Mouse (Mus musculus): ENCODE measurements around the gene Cemip2.
"Not testable (repeated sequence)": the region's sequence is repeated elsewhere in the genome, so short reads cannot be mapped to it uniquely, and the experiment has no call there.

The Cemip2 gene

GRCm38 (mm10) chr19:21865242-21866055, 87.3 kb downstream of the Cemip2 start:
- DNase-seq (ENCODE audit: low spot score in 2 of 2), result no peak

GRCm38 (mm10) chr19:21866094-21866493, 88.0 kb downstream of the Cemip2 start:
- DNase-seq (ENCODE audit: low spot score in 2 of 2), result no peak

GRCm38 (mm10) chr19:21866756-21867155, 88.6 kb downstream of the Cemip2 start:
- not testable (repeated sequence) for DNase-seq (ENCODE audit: low spot score in 2 of 2)

GRCm38 (mm10) chr19:21868471-21868870, 90.3 kb downstream of the Cemip2 start:
- DNase-seq (ENCODE audit: low spot score in 2 of 2), result no peak

- no peak for DNase-seq (ENCODE audit: low spot score in 2 of 2)
Measured at GRCm38 (mm10) chr19:21882110-21882940, 104.2 kb downstream of the Cemip2 start.

GRCm38 (mm10) chr19:21883053-21883452, 104.9 kb downstream of the Cemip2 start:
- no peak for DNase-seq (ENCODE audit: low spot score in 2 of 2)

- no peak for DNase-seq (ENCODE audit: low spot score in 2 of 2)
Measured at GRCm38 (mm10) chr19:21883922-21884321, 105.8 kb downstream of the Cemip2 start.

GRCm38 (mm10) chr19:21884385-21884784, 106.2 kb downstream of the Cemip2 start:
- DNase-seq (ENCODE audit: low spot score in 2 of 2), result no peak

GRCm38 (mm10) chr19:21886166-21886657, 108.1 kb downstream of the Cemip2 start:
- no peak for DNase-seq (ENCODE audit: low spot score in 2 of 2)

GRCm38 (mm10) chr19:21890699-21891098, 112.6 kb downstream of the Cemip2 start:
- no peak for DNase-seq (ENCODE audit: low spot score in 2 of 2)

GRCm38 (mm10) chr19:21894792-21895191, 116.7 kb downstream of the Cemip2 start:
- DNase-seq (ENCODE audit: low spot score in 2 of 2), result no peak

- no peak for DNase-seq (ENCODE audit: low spot score in 2 of 2)
Measured at GRCm38 (mm10) chr19:21895540-21895939, 117.4 kb downstream of the Cemip2 start.

- DNase-seq (ENCODE audit: low spot score in 2 of 2), result no peak
Measured at GRCm38 (mm10) chr19:21897122-21897827, 119.1 kb downstream of the Cemip2 start.

- no peak for DNase-seq (ENCODE audit: low spot score in 2 of 2)
Measured at GRCm38 (mm10) chr19:21898015-21898939, 120.1 kb downstream of the Cemip2 start.

Data from urinary bladder, adult 18-20 months (tissue).